Mouse (Mus musculus): Measurements from ENCODE around the gene Tmem109.

Gene Tmem109

GRCm38 (mm10) chr19:10881426-10882154, at the start of gene Tmem109:
Tmem109 (minus strand) TSS chr19:10882001.
- in situ Hi-C loops (cut with MseI, MboI): no loop called here

GRCm38 (mm10) chr19:10930641-10931040, 48.8 kb upstream of the Tmem109 start:
- in situ Hi-C loops (cut with MseI, MboI): no loop called here

- in situ Hi-C loops (cut with MseI, MboI): no loop called here
These were observed 44.9 kb upstream of the Tmem109 start for GRCm38 (mm10) chr19:10926666-10927065.

GRCm38 (mm10) chr19:10926123-10926621, 44.4 kb upstream of the Tmem109 start:
- in situ Hi-C loops (cut with MseI, MboI): no loop called here

GRCm38 (mm10) chr19:10924220-10924619, 42.4 kb upstream of the Tmem109 start:
- in situ Hi-C loops (cut with MseI, MboI): no loop called here

GRCm38 (mm10) chr19:10921058-10921457, 39.3 kb upstream of the Tmem109 start:
- in situ Hi-C loops (cut with MseI, MboI): no loop called here

GRCm38 (mm10) chr19:10920532-10920931, 38.7 kb upstream of the Tmem109 start, which contains the start of gene Zp1:
Zp1 (minus strand) TSS chr19:10920632.
- in situ Hi-C loops (cut with MseI, MboI): no loop called here

GRCm38 (mm10) chr19:10918321-10918991, 36.7 kb upstream of the Tmem109 start:
- in situ Hi-C loops (cut with MseI, MboI): no loop called here

- in situ Hi-C loops (cut with MseI, MboI): no loop called here
These were observed 34.7 kb upstream of the Tmem109 start for GRCm38 (mm10) chr19:10916506-10916905.

GRCm38 (mm10) chr19:10914870-10915269, 33.1 kb upstream of the Tmem109 start:
- in situ Hi-C loops (cut with MseI, MboI): loop anchor here (5.0 kb wide), 2 partner anchors 42 to 62 kb away; no protein-coding TSS in a partner anchor

GRCm38 (mm10) chr19:10914291-10914690, 32.5 kb upstream of the Tmem109 start:
- in situ Hi-C loops (cut with MseI, MboI): loop anchor here (5.0 kb wide), 2 partner anchors 43 to 63 kb away; no protein-coding TSS in a partner anchor

- in situ Hi-C loops (cut with MseI, MboI): no loop called here
These were observed 27.4 kb upstream of the Tmem109 start for GRCm38 (mm10) chr19:10909087-10909721.

- in situ Hi-C loops (cut with MseI, MboI): no loop called here
These were observed 26.1 kb upstream of the Tmem109 start for GRCm38 (mm10) chr19:10907891-10908290.

GRCm38 (mm10) chr19:10905728-10906000, 23.9 kb upstream of the Tmem109 start:
- in situ Hi-C loops (cut with MseI, MboI): no loop called here

GRCm38 (mm10) chr19:10904927-10905727, 23.3 kb upstream of the Tmem109 start:
- in situ Hi-C loops (cut with MseI, MboI): no loop called here

GRCm38 (mm10) chr19:10904512-10904911, 22.7 kb upstream of the Tmem109 start:
- in situ Hi-C loops (cut with MseI, MboI): no loop called here

- in situ Hi-C loops (cut with MseI, MboI): no loop called here
These were observed 19.2 kb upstream of the Tmem109 start for GRCm38 (mm10) chr19:10901046-10901445.

GRCm38 (mm10) chr19:10900315-10900714, 18.5 kb upstream of the Tmem109 start:
- in situ Hi-C loops (cut with MseI, MboI): no loop called here

- in situ Hi-C loops (cut with MseI, MboI): no loop called here
These were observed 15.7 kb upstream of the Tmem109 start for GRCm38 (mm10) chr19:10897491-10897890.

- in situ Hi-C loops (cut with MseI, MboI): no loop called here
These were observed 15.0 kb upstream of the Tmem109 start for GRCm38 (mm10) chr19:10896849-10897248.

- in situ Hi-C loops (cut with MseI, MboI): no loop called here
These were observed 13.9 kb upstream of the Tmem109 start for GRCm38 (mm10) chr19:10895708-10896107.

Measured in mouse trophoblast stem cell (cell line).